Comparison of ENCODE assay signal across 26 mouse cellular contexts in the genomic region with DNA sequence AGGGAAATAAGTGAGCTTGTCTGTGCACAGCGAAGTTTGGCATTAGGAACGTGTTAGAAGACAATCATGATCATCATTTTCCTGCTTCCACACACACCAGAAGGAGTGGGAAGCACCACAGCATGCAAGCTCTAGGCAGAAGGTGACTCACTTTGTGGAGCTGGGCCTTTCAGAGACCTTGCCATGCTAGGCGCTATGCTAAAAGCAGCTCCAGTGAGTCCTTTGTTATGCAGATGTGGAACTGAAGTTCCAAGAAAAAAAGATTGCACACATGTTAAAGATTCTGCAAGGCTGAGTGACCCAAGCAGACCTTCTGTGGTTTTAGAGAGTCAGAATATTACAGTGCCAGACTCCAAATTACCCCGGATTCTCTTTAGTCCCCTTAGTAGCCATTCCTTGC.
DNase-seq lines count a peak whose midpoint lies in the region; ATAC-seq and TF ChIP-seq lines count a peak whose summit lies in the region.
"Had no signal": no experiment of that assay in that cellular context is flagged by ENCODE, and none has a peak within 500 bp of the region (broad histone marks: within the 10 kb centered on the region; RNA-seq: fewer than 3 reads in every experiment).

No protein-coding gene starts in this region.

- H3K9ac ChIP-seq in hindbrain, embryonic 11.5 days (ENCODE audit: low read depth, low read length) = no peak overlapping the region
- H3K9ac ChIP-seq in hindbrain, embryonic 13.5 days = no peak overlapping the region
- no peak overlapping the region for H3K9ac ChIP-seq in intestine, embryonic 16.5 days (ENCODE audit: low read depth, low read length)
- H3K9ac ChIP-seq: embryonic facial prominence, embryonic 12.5 days; liver, embryonic 15.5 days; lung, embryonic 15.5 days; neural tube, embryonic 13.5 days had no signal

- DNase-seq in hindbrain, embryonic 11.5 days (ENCODE audit: low spot score) = peak; percentile 25
- peak; percentile 27 for DNase-seq in 3T3-L1 (ENCODE audit: low read depth, low spot score)
- DNase-seq in ES-CJ7 (ENCODE audit: low read depth, low spot score) = peak; percentile 48
- DNase-seq in brain, embryonic 14.5 days (ENCODE audit: low read depth) = peak; percentile 72
- DNase-seq in right cerebral cortex, postnatal 14 days = no peak
- DNase-seq: adrenal gland, adult 2 months; cerebellum, adult 2 months; cerebellum, postnatal 25 days; heart, postnatal 4 days; kidney, adult 8-10 months; kidney, postnatal 14 days; liver; lung, postnatal 36 days; retina, postnatal 1 day; thymus, postnatal 4 days had no signal

- WGBS in hindbrain, embryonic 11.5 days = 61% methylated on average over 4 of the region's 4 CpGs
- WGBS in hindbrain, embryonic 13.5 days = 53% methylated on average over 4 of the region's 4 CpGs
- WGBS in intestine, embryonic 16.5 days = 89% methylated on average over 4 of the region's 4 CpGs

- H3K27me3 ChIP-seq in hindbrain, embryonic 11.5 days (ENCODE audit: control insufficient read depth, insufficient read depth, low read length) = no peaks in the 10 kb centered on the region
- H3K27me3 ChIP-seq in hindbrain, embryonic 13.5 days = 0 out of 2 replicates have a peak, but pooled peaks cover 3% of the 10 kb centered on the region
- H3K27me3 ChIP-seq in intestine, embryonic 16.5 days (replicated peaks; ENCODE audit: control insufficient read depth, insufficient read depth, low read length) = no peaks in the 10 kb centered on the region
- H3K27me3 ChIP-seq: embryonic facial prominence, embryonic 12.5 days; liver, embryonic 15.5 days; lung, embryonic 15.5 days; neural tube, embryonic 13.5 days had no signal

- no peak overlapping the region for H3K4me3 ChIP-seq in hindbrain, embryonic 11.5 days (ENCODE audit: low read depth, low read length)
- no peak overlapping the region for H3K4me3 ChIP-seq in hindbrain, embryonic 13.5 days
- H3K4me3 ChIP-seq in intestine, embryonic 16.5 days (ENCODE audit: low read length) = no peak overlapping the region
- H3K4me3 ChIP-seq: embryonic facial prominence, embryonic 12.5 days; heart, embryonic 10.5 days; limb, embryonic 10.5 days; liver, embryonic 15.5 days; lung, embryonic 15.5 days; megakaryocyte, embryonic 14.5 days; myocyte; neural tube, embryonic 13.5 days had no signal

- H3K9me3 ChIP-seq in hindbrain, embryonic 11.5 days (ENCODE audit: control insufficient read depth, low read length) = no peaks in the 10 kb centered on the region
- H3K9me3 ChIP-seq in hindbrain, embryonic 13.5 days = no peaks in the 10 kb centered on the region
- H3K9me3 ChIP-seq in intestine, embryonic 16.5 days (ENCODE audit: control insufficient read depth, low read length) = no peaks in the 10 kb centered on the region
- H3K9me3 ChIP-seq: embryonic facial prominence, embryonic 12.5 days; heart, embryonic 10.5 days; limb, embryonic 10.5 days; liver, embryonic 15.5 days; lung, embryonic 15.5 days; megakaryocyte, embryonic 14.5 days; neural tube, embryonic 13.5 days had no signal

- H3K36me3 ChIP-seq in hindbrain, embryonic 11.5 days (ENCODE audit: control insufficient read depth, insufficient read depth, low read length) = no peaks in the 10 kb centered on the region
- no peaks in the 10 kb centered on the region for H3K36me3 ChIP-seq in hindbrain, embryonic 13.5 days
- H3K36me3 ChIP-seq in intestine, embryonic 16.5 days (ENCODE audit: control insufficient read depth, insufficient read depth, low read length) = 0 out of 2 replicates have a peak, but pooled peaks cover 4% of the 10 kb centered on the region
- H3K36me3 ChIP-seq: embryonic facial prominence, embryonic 12.5 days; limb, embryonic 10.5 days; liver, embryonic 15.5 days; lung, embryonic 15.5 days; neural tube, embryonic 13.5 days had no signal

- ATAC-seq in hindbrain, embryonic 11.5 days (ENCODE audit: low FRiP score) = no peak
- no peak for ATAC-seq in hindbrain, embryonic 13.5 days (ENCODE audit: low FRiP score)
- ATAC-seq in intestine, embryonic 16.5 days = no peak
- ATAC-seq: inflammation-experienced regulatory T-cells, adult 6 months had no signal

- no peak overlapping the region for H3K4me2 ChIP-seq in hindbrain, embryonic 11.5 days (replicated peaks; ENCODE audit: low read depth, low read length)
- no peak overlapping the region for H3K4me2 ChIP-seq in hindbrain, embryonic 13.5 days
- no peak overlapping the region for H3K4me2 ChIP-seq in intestine, embryonic 16.5 days (ENCODE audit: low read depth, low read length)
- H3K4me2 ChIP-seq: embryonic facial prominence, embryonic 12.5 days; liver, embryonic 15.5 days; lung, embryonic 15.5 days; neural tube, embryonic 13.5 days had no signal

- no peak overlapping the region for H3K27ac ChIP-seq in hindbrain, embryonic 11.5 days (ENCODE audit: low read depth, low read length)
- no peak overlapping the region for H3K27ac ChIP-seq in hindbrain, embryonic 13.5 days
- no peak overlapping the region for H3K27ac ChIP-seq in intestine, embryonic 16.5 days (ENCODE audit: low read length)
- H3K27ac ChIP-seq: embryonic facial prominence, embryonic 12.5 days; heart, embryonic 10.5 days; limb, embryonic 10.5 days; liver, embryonic 15.5 days; lung, embryonic 15.5 days; neural tube, embryonic 13.5 days had no signal

- no peaks in the 10 kb centered on the region; the same call in 1 of the 2 replicates for H3K4me1 ChIP-seq in hindbrain, embryonic 11.5 days (replicated peaks; ENCODE audit: control insufficient read depth, insufficient read depth, low read length)
- peaks cover 13% of the 10 kb centered on the region for H3K4me1 ChIP-seq in hindbrain, embryonic 13.5 days (replicated peaks)
- H3K4me1 ChIP-seq in intestine, embryonic 16.5 days (ENCODE audit: control insufficient read depth, insufficient read depth, low read length) = no peaks in the 10 kb centered on the region
- H3K4me1 ChIP-seq: embryonic facial prominence, embryonic 12.5 days; limb, embryonic 10.5 days; liver, embryonic 15.5 days; lung, embryonic 15.5 days; megakaryocyte, embryonic 14.5 days had no signal

- no peak for TF ChIP-seq POLR2A in brain, embryonic 14.5 days (IDR thresholded peaks at IDR 0.05; ENCODE audit: borderline replicate concordance, extremely low read depth, insufficient read depth, insufficient read length, poor library complexity, severe bottlenecking)

- no peak for TF ChIP-seq CTCF in brain, embryonic 14.5 days (IDR thresholded peaks at IDR 0.05; ENCODE audit: borderline replicate concordance, extremely low read depth, insufficient read depth, insufficient read length)
